Mouse (Mus musculus): ENCODE measurements around the gene Hmgn2. TPM values are rescaled to one million over a fixed set of nuclear protein-coding genes. Genes with fewer than 3 reads are reported as not detected.
"Not testable (repeated sequence)": the region's sequence is repeated elsewhere in the genome, so short reads cannot be mapped to it uniquely, and the experiment has no call there.

Hmgn2 gene
- polyA plus RNA-seq, 1 experiment from 2014 or later: 1,750 TPM

GRCm38 (mm10) chr4:134005581-134006358 lies 37.3 kb upstream of the Hmgn2 start:
- H3K27ac ChIP-seq (ENCODE audit: low read length): no peak overlapping the region
- no peak for ATAC-seq
- 60% methylated on average over 12 of the region's 12 CpGs for WGBS
- no peaks in the 10 kb centered on the region for H3K9me3 ChIP-seq (ENCODE audit: control insufficient read depth, low read length)
- H3K4me2 ChIP-seq (ENCODE audit: low read length): no peak overlapping the region
- H3K9ac ChIP-seq (replicated peaks; ENCODE audit: low read depth, low read length): no peak overlapping the region
- no peaks in the 10 kb centered on the region for H3K4me1 ChIP-seq (replicated peaks; ENCODE audit: control insufficient read depth, insufficient read depth, low read length)
- H3K36me3 ChIP-seq (ENCODE audit: control insufficient read depth, insufficient read depth): no peaks in the 10 kb centered on the region
- no peaks in the 10 kb centered on the region for H3K27me3 ChIP-seq (replicated peaks; ENCODE audit: control insufficient read depth, insufficient read depth, low read length)
- H3K4me3 ChIP-seq (replicated peaks; ENCODE audit: low read length): no peak overlapping the region

GRCm38 (mm10) chr4:134002903-134003302 lies 34.5 kb upstream of the Hmgn2 start:
- no peak for ATAC-seq
- no peak overlapping the region for H3K9ac ChIP-seq (replicated peaks; ENCODE audit: low read depth, low read length)
- H3K36me3 ChIP-seq (ENCODE audit: control insufficient read depth, insufficient read depth): no peaks in the 10 kb centered on the region; the same call in 1 of the 2 replicates
- no peaks in the 10 kb centered on the region for H3K9me3 ChIP-seq (ENCODE audit: control insufficient read depth, low read length)
- no peak overlapping the region for H3K27ac ChIP-seq (ENCODE audit: low read length)
- WGBS: 6% methylated on average over 5 of the region's 5 CpGs
- H3K4me1 ChIP-seq (replicated peaks; ENCODE audit: control insufficient read depth, insufficient read depth, low read length): peaks cover 9% of the 10 kb centered on the region
- no peak overlapping the region for H3K4me2 ChIP-seq (ENCODE audit: low read length)
- no peak overlapping the region for H3K4me3 ChIP-seq (replicated peaks; ENCODE audit: low read length)
- H3K27me3 ChIP-seq (replicated peaks; ENCODE audit: control insufficient read depth, insufficient read depth, low read length): no peaks in the 10 kb centered on the region

- peaks cover 9% of the 10 kb centered on the region for H3K4me1 ChIP-seq (replicated peaks; ENCODE audit: control insufficient read depth, insufficient read depth, low read length)
- no peak overlapping the region for H3K9ac ChIP-seq (replicated peaks; ENCODE audit: low read depth, low read length)
- no peaks in the 10 kb centered on the region for H3K27me3 ChIP-seq (replicated peaks; ENCODE audit: control insufficient read depth, insufficient read depth, low read length)
- no peaks in the 10 kb centered on the region for H3K9me3 ChIP-seq (ENCODE audit: control insufficient read depth, low read length)
- H3K4me2 ChIP-seq (ENCODE audit: low read length): no peak overlapping the region
- ATAC-seq: no peak
- WGBS: 5% methylated on average over 4 of the region's 4 CpGs
- no peaks in the 10 kb centered on the region; the same call in 1 of the 2 replicates for H3K36me3 ChIP-seq (ENCODE audit: control insufficient read depth, insufficient read depth)
- no peak overlapping the region for H3K4me3 ChIP-seq (replicated peaks; ENCODE audit: low read length)
- H3K27ac ChIP-seq (ENCODE audit: low read length): no peak overlapping the region
These were observed 33.8 kb upstream of the Hmgn2 start for GRCm38 (mm10) chr4:134002246-134002645.

- H3K27ac ChIP-seq (ENCODE audit: low read length): no peak overlapping the region
- H3K9me3 ChIP-seq (ENCODE audit: control insufficient read depth, low read length): no peaks in the 10 kb centered on the region
- H3K4me2 ChIP-seq (ENCODE audit: low read length): no peak overlapping the region
- no peak overlapping the region for H3K4me3 ChIP-seq (replicated peaks; ENCODE audit: low read length)
- H3K27me3 ChIP-seq (replicated peaks; ENCODE audit: control insufficient read depth, insufficient read depth, low read length): no peaks in the 10 kb centered on the region
- ATAC-seq: no peak
- H3K9ac ChIP-seq (replicated peaks; ENCODE audit: low read depth, low read length): no peak overlapping the region
- H3K4me1 ChIP-seq (replicated peaks; ENCODE audit: control insufficient read depth, insufficient read depth, low read length): peaks cover 9% of the 10 kb centered on the region
- 50% methylated on average over 10 of the region's 10 CpGs for WGBS
- H3K36me3 ChIP-seq (ENCODE audit: control insufficient read depth, insufficient read depth): no peaks in the 10 kb centered on the region; the same call in 1 of the 2 replicates
These were observed 33.3 kb upstream of the Hmgn2 start for GRCm38 (mm10) chr4:134001710-134002109.

- Histone ChIP-seq H3K27ac (ENCODE audit: low read length) (no peak within 1 kb of the TSS), H3K9ac (replicated peaks; ENCODE audit: low read depth, low read length) (peak within 1 kb of the TSS; percentile 53), H3K4me2 (ENCODE audit: low read length) (peak within 1 kb of the TSS; percentile 90), H3K4me1 (replicated peaks; ENCODE audit: control insufficient read depth, insufficient read depth, low read length) (peaks cover 9% of the 10 kb centered on the region), H3K27me3 (replicated peaks; ENCODE audit: control insufficient read depth, insufficient read depth, low read length) (no peaks in the 10 kb centered on the region), H3K36me3 (ENCODE audit: control insufficient read depth, insufficient read depth) (no peaks in the 10 kb centered on the region; the same call in 1 of the 2 replicates), H3K4me3 (replicated peaks; ENCODE audit: low read length) (peak within 1 kb of the TSS; percentile 51), H3K9me3 (ENCODE audit: control insufficient read depth, low read length) (no peaks in the 10 kb centered on the region)
- ATAC-seq: peak; percentile 96
- WGBS: under 1% methylated on average over 49 of the region's 49 CpGs
These were observed 32.3 kb upstream of the Hmgn2 start, which contains the start of gene Dhdds for GRCm38 (mm10) chr4:134000466-134001438. Gene Dhdds, minus strand, starts transcription at chr4:134000918.

GRCm38 (mm10) chr4:133994697-133995096 lies 26.2 kb upstream of the Hmgn2 start:
- WGBS: 93% methylated on average over 8 of the region's 8 CpGs
- Histone ChIP-seq H3K9me3 (ENCODE audit: control insufficient read depth, low read length) (no peaks in the 10 kb centered on the region), H3K4me3 (replicated peaks; ENCODE audit: low read length) (no peak overlapping the region), H3K27ac (ENCODE audit: low read length) (no peak overlapping the region), H3K4me1 (replicated peaks; ENCODE audit: control insufficient read depth, insufficient read depth, low read length) (peaks cover 3% of the 10 kb centered on the region), H3K36me3 (ENCODE audit: control insufficient read depth, insufficient read depth) (peaks cover 23% of the 10 kb centered on the region), H3K27me3 (replicated peaks; ENCODE audit: control insufficient read depth, insufficient read depth, low read length) (no peaks in the 10 kb centered on the region), H3K4me2 (ENCODE audit: low read length) (no peak overlapping the region), H3K9ac (replicated peaks; ENCODE audit: low read depth, low read length) (no peak overlapping the region)
- no peak for ATAC-seq

GRCm38 (mm10) chr4:133991087-133991660 lies 22.7 kb upstream of the Hmgn2 start:
- Histone ChIP-seq H3K36me3 (ENCODE audit: control insufficient read depth, insufficient read depth) (peaks cover 29% of the 10 kb centered on the region), H3K4me2 (ENCODE audit: low read length) (no peak overlapping the region), H3K9ac (replicated peaks; ENCODE audit: low read depth, low read length) (no peak overlapping the region), H3K9me3 (ENCODE audit: control insufficient read depth, low read length) (no peaks in the 10 kb centered on the region), H3K4me3 (replicated peaks; ENCODE audit: low read length) (no peak overlapping the region), H3K27me3 (replicated peaks; ENCODE audit: control insufficient read depth, insufficient read depth, low read length) (no peaks in the 10 kb centered on the region), H3K4me1 (replicated peaks; ENCODE audit: control insufficient read depth, insufficient read depth, low read length) (no peaks in the 10 kb centered on the region), H3K27ac (ENCODE audit: low read length) (no peak overlapping the region)
- ATAC-seq: no peak
- 91% methylated on average over 13 of the region's 13 CpGs for WGBS

GRCm38 (mm10) chr4:133990035-133990434 lies 21.6 kb upstream of the Hmgn2 start:
- Histone ChIP-seq H3K27me3 (replicated peaks; ENCODE audit: control insufficient read depth, insufficient read depth, low read length) (no peaks in the 10 kb centered on the region), H3K4me3 (replicated peaks; ENCODE audit: low read length) (no peak overlapping the region), H3K4me2 (ENCODE audit: low read length) (no peak overlapping the region), H3K9ac (replicated peaks; ENCODE audit: low read depth, low read length) (no peak overlapping the region), H3K36me3 (ENCODE audit: control insufficient read depth, insufficient read depth) (peaks cover 30% of the 10 kb centered on the region), H3K4me1 (replicated peaks; ENCODE audit: control insufficient read depth, insufficient read depth, low read length) (no peaks in the 10 kb centered on the region), H3K27ac (ENCODE audit: low read length) (no peak overlapping the region), H3K9me3 (ENCODE audit: control insufficient read depth, low read length) (no peaks in the 10 kb centered on the region)
- ATAC-seq: no peak
- 57% methylated on average over 4 of the region's 4 CpGs for WGBS

GRCm38 (mm10) chr4:133988289-133988688 lies 19.8 kb upstream of the Hmgn2 start:
- H3K4me1 ChIP-seq (replicated peaks; ENCODE audit: control insufficient read depth, insufficient read depth, low read length); H3K4me2 ChIP-seq (ENCODE audit: low read length); H3K4me3 ChIP-seq (replicated peaks; ENCODE audit: low read length); H3K27ac ChIP-seq (ENCODE audit: low read length); H3K9me3 ChIP-seq (ENCODE audit: control insufficient read depth, low read length); H3K9ac ChIP-seq (replicated peaks; ENCODE audit: low read depth, low read length); ATAC-seq; H3K27me3 ChIP-seq (replicated peaks; ENCODE audit: control insufficient read depth, insufficient read depth, low read length): not testable (repeated sequence)
- peaks cover 21% of the 10 kb centered on the region for H3K36me3 ChIP-seq (ENCODE audit: control insufficient read depth, insufficient read depth)
- 94% methylated on average over 8 of the region's 8 CpGs for WGBS
